Mouse (Mus musculus) liver, embryonic 13.5 days (tissue): ENCODE results near the gene Cog6. TPM values are rescaled to one million over a fixed set of nuclear protein-coding genes. Genes with fewer than 3 reads are reported as not detected.
A peak's percentile ranks its signal among the peaks of the same experiment; 100 is the strongest.
"Not testable (repeated sequence)": the region's sequence is repeated elsewhere in the genome, so short reads cannot be mapped to it uniquely, and the experiment has no call there.

Experiments
- ATAC-seq: fragments of 200-750 bp; cut with Nextera tagmentation; 2 replicates; pipeline ENCODE4 v1.8.0; 2017; ENCODE audit warnings: low read depth, mild to moderate bottlenecking, moderate number of reproducible peaks, moderate library complexity
- DNase-seq: peaks from one replicate; pipeline ENCODE4 v3.0.0; 2022
- H3K27ac ChIP-seq: fragments of 300-500 bp; sonication (generic); 2 replicates; pipeline ENCODE4 v1.5.1; 2015; ENCODE audit warnings: moderate library complexity, mild to moderate bottlenecking, inconsistent platforms
- H3K27me3 ChIP-seq: fragments of 300-500 bp; sonication (generic); 2 replicates; pipeline ENCODE4 v1.6.1; 2015; ENCODE audit warnings: mild to moderate bottlenecking, inconsistent platforms
- H3K36me3 ChIP-seq: fragments of 300-500 bp; sonication (generic); 2 replicates; pipeline ENCODE4 v1.6.1; 2015; ENCODE audit warnings: mild to moderate bottlenecking, inconsistent platforms
- H3K4me1 ChIP-seq: fragments of 300-500 bp; sonication (generic); replicated peaks from 2 replicates; pipeline ENCODE4 v1.6.1; 2015; ENCODE audit warnings: inconsistent platforms
- H3K4me2 ChIP-seq: fragments of 300-500 bp; sonication (generic); 2 replicates; pipeline ENCODE4 v1.6.1; 2015; ENCODE audit warnings: inconsistent platforms, mild to moderate bottlenecking, moderate library complexity
- H3K4me3 ChIP-seq: fragments of 300-500 bp; sonication (generic); replicated peaks from 2 replicates; pipeline ENCODE4 v1.5.1; 2015; ENCODE audit warnings: mild to moderate bottlenecking, inconsistent platforms
- H3K9ac ChIP-seq: fragments of 300-500 bp; sonication (generic); 2 replicates; pipeline ENCODE4 v1.6.1; 2015; ENCODE audit warnings: mild to moderate bottlenecking, inconsistent platforms
- H3K9me3 ChIP-seq: fragments of 300-500 bp; sonication (generic); replicated peaks from 2 replicates; pipeline ENCODE4 v1.6.1; 2016; ENCODE audit warnings: inconsistent platforms
- WGBS: fragments of 180-500 bp; shearing (Covaris S2); methylation state at CpG from one replicate; pipeline ENCODE4 v1.1.7; 2015; ENCODE audit not compliant: insufficient replicate concordance; 5-methylcytosine and 5-hydroxymethylcytosine counted together
- polyA plus RNA-seq: library from polyadenylated mRNA; unstranded; fragments of >200 nt; fragmentation: Nextera tagmentation; extraction: Ambion mirVana; gene quantifications from 2 replicates; pipeline ENCODE4 v1.2.1, GENCODE M21; 2015

The Cog6 gene
- polyA plus RNA-seq, 1 experiment from 2014 or later = 13.1 TPM

GRCm38 (mm10) chr3:52990041-52990737 is 26.8 kb downstream of the Cog6 start:
- H3K27me3 ChIP-seq = no peaks in the 10 kb centered on the region
- peaks cover 35% of the 10 kb centered on the region for H3K36me3 ChIP-seq
- WGBS = 58% methylated on average over 18 of the region's 18 CpGs
- H3K4me2 ChIP-seq = no peak overlapping the region
- 0 out of 2 replicates have a peak, but pooled peaks cover 3% of the 10 kb centered on the region for H3K4me1 ChIP-seq
- ATAC-seq (no peak), DNase-seq (no peak)
- H3K9me3 ChIP-seq = no peaks in the 10 kb centered on the region
- no peak overlapping the region for H3K9ac ChIP-seq
- H3K4me3 ChIP-seq = no peak overlapping the region
- no peak overlapping the region for H3K27ac ChIP-seq

GRCm38 (mm10) chr3:52985508-52985941 is 31.5 kb downstream of the Cog6 start:
- ATAC-seq (peak; percentile 88), DNase-seq (peak; percentile 65)
- peaks cover 33% of the 10 kb centered on the region for H3K36me3 ChIP-seq
- not testable (repeated sequence) for H3K27me3 ChIP-seq, H3K9ac ChIP-seq, H3K27ac ChIP-seq, H3K9me3 ChIP-seq, H3K4me3 ChIP-seq, H3K4me2 ChIP-seq, H3K4me1 ChIP-seq
- 12% methylated on average over 5 of the region's 7 CpGs for WGBS

- Histone ChIP-seq H3K9me3 (no peaks in the 10 kb centered on the region), H3K36me3 (peaks cover 27% of the 10 kb centered on the region), H3K4me3 (no peak overlapping the region), H3K27ac (no peak overlapping the region), H3K27me3 (no peaks in the 10 kb centered on the region), H3K4me1 (0 out of 2 replicates have a peak, but pooled peaks cover 3% of the 10 kb centered on the region), H3K4me2 (no peak overlapping the region), H3K9ac (no peak overlapping the region)
- no peak for DNase-seq
- ATAC-seq = no peak
- WGBS = 76% methylated on average over 3 of the region's 3 CpGs
These were observed 33.3 kb downstream of the Cog6 start for GRCm38 (mm10) chr3:52983772-52984171.

- Histone ChIP-seq H3K27ac (no peak overlapping the region), H3K27me3 (no peaks in the 10 kb centered on the region), H3K4me2 (no peak overlapping the region), H3K9me3 (no peaks in the 10 kb centered on the region), H3K9ac (no peak overlapping the region), H3K4me3 (no peak overlapping the region), H3K36me3 (peaks cover 19% of the 10 kb centered on the region), H3K4me1 (0 out of 2 replicates have a peak, but pooled peaks cover 3% of the 10 kb centered on the region)
- DNase-seq = no peak
- WGBS = 72% methylated on average over 10 of the region's 10 CpGs
- ATAC-seq = no peak
These were observed 34.0 kb downstream of the Cog6 start for GRCm38 (mm10) chr3:52982993-52983392.

GRCm38 (mm10) chr3:52974674-52975556 is 42.1 kb downstream of the Cog6 start:
- H3K4me3 ChIP-seq = no peak overlapping the region
- ATAC-seq (peak; percentile 78), DNase-seq (peak; percentile 22)
- H3K27ac ChIP-seq = no peak overlapping the region
- H3K36me3 ChIP-seq = no peaks in the 10 kb centered on the region
- H3K9me3 ChIP-seq = no peaks in the 10 kb centered on the region
- H3K9ac ChIP-seq = no peak overlapping the region
- 37% methylated on average over 15 of the region's 15 CpGs for WGBS
- H3K4me2 ChIP-seq = no peak overlapping the region
- H3K4me1 ChIP-seq = peaks cover 14% of the 10 kb centered on the region
- H3K27me3 ChIP-seq = no peaks in the 10 kb centered on the region

GRCm38 (mm10) chr3:52972916-52973315 is 44.1 kb downstream of the Cog6 start:
- ATAC-seq (no peak), DNase-seq (no peak)
- H3K4me1 ChIP-seq = peaks cover 14% of the 10 kb centered on the region
- 24% methylated on average over 7 of the region's 7 CpGs for WGBS
- no peaks in the 10 kb centered on the region for H3K27me3 ChIP-seq
- no peaks in the 10 kb centered on the region for H3K9me3 ChIP-seq
- no peak overlapping the region for H3K4me3 ChIP-seq
- H3K9ac ChIP-seq = no peak overlapping the region
- no peak overlapping the region for H3K4me2 ChIP-seq
- no peak overlapping the region for H3K27ac ChIP-seq
- no peaks in the 10 kb centered on the region for H3K36me3 ChIP-seq

- no peak overlapping the region for H3K4me3 ChIP-seq
- DNase-seq = no peak
These were observed 50.0 kb downstream of the Cog6 start for GRCm38 (mm10) chr3:52967046-52967445.

GRCm38 (mm10) chr3:52964206-52964605 is 52.8 kb downstream of the Cog6 start:
- no peak overlapping the region for H3K27ac ChIP-seq

More at GRCm38 (mm10) chr3:52967046-52967445, 50.0 kb downstream of the Cog6 start:
- Histone ChIP-seq H3K27me3 (no peaks in the 10 kb centered on the region), H3K9ac (no peak overlapping the region), H3K36me3 (no peaks in the 10 kb centered on the region), H3K27ac (no peak overlapping the region), H3K4me1 (no peaks in the 10 kb centered on the region), H3K9me3 (no peaks in the 10 kb centered on the region), H3K4me2 (no peak overlapping the region)
- WGBS = 61% methylated on average over 5 of the region's 5 CpGs
- ATAC-seq = no peak

GRCm38 (mm10) chr3:52963441-52963840 is 53.6 kb downstream of the Cog6 start:
- WGBS = 75% methylated on average over 8 of the region's 8 CpGs

More at GRCm38 (mm10) chr3:52964206-52964605, 52.8 kb downstream of the Cog6 start:
- ATAC-seq = no peak
- no peaks in the 10 kb centered on the region for H3K36me3 ChIP-seq
- H3K9ac ChIP-seq = no peak overlapping the region
- no peak overlapping the region for H3K4me3 ChIP-seq
- H3K9me3 ChIP-seq = no peaks in the 10 kb centered on the region
- H3K4me1 ChIP-seq = no peaks in the 10 kb centered on the region
- H3K27me3 ChIP-seq = no peaks in the 10 kb centered on the region
- no peak for DNase-seq
- 66% methylated on average over 7 of the region's 7 CpGs for WGBS
- H3K4me2 ChIP-seq = no peak overlapping the region

GRCm38 (mm10) chr3:52962391-52962790 is 54.6 kb downstream of the Cog6 start:
- Histone ChIP-seq H3K4me1 (no peaks in the 10 kb centered on the region), H3K27ac (no peak overlapping the region), H3K4me3 (no peak overlapping the region), H3K27me3 (no peaks in the 10 kb centered on the region), H3K36me3 (no peaks in the 10 kb centered on the region), H3K9me3 (no peaks in the 10 kb centered on the region), H3K4me2 (no peak overlapping the region), H3K9ac (no peak overlapping the region)
- ATAC-seq = no peak
- no peak for DNase-seq
- 80% methylated on average over 14 of the region's 14 CpGs for WGBS

More at GRCm38 (mm10) chr3:52963441-52963840, 53.6 kb downstream of the Cog6 start:
- Histone ChIP-seq H3K4me3 (no peak overlapping the region), H3K4me2 (no peak overlapping the region), H3K27ac (no peak overlapping the region), H3K27me3 (no peaks in the 10 kb centered on the region), H3K36me3 (no peaks in the 10 kb centered on the region), H3K9ac (no peak overlapping the region), H3K4me1 (no peaks in the 10 kb centered on the region), H3K9me3 (no peaks in the 10 kb centered on the region)
- DNase-seq (no peak), ATAC-seq (no peak)

- DNase-seq = no peak
- no peak overlapping the region for H3K4me2 ChIP-seq
- H3K9ac ChIP-seq = no peak overlapping the region
- no peaks in the 10 kb centered on the region for H3K36me3 ChIP-seq
- no peaks in the 10 kb centered on the region for H3K4me1 ChIP-seq
- no peak for ATAC-seq
- no peak overlapping the region for H3K4me3 ChIP-seq
- 64% methylated on average over 3 of the region's 3 CpGs for WGBS
- H3K27me3 ChIP-seq = no peaks in the 10 kb centered on the region
- no peak overlapping the region for H3K27ac ChIP-seq
- H3K9me3 ChIP-seq = no peaks in the 10 kb centered on the region
These were observed 55.4 kb downstream of the Cog6 start for GRCm38 (mm10) chr3:52961661-52962060.
